Mouse (Mus musculus) stomach, postnatal 0 days (tissue): ENCODE results near the gene Noa1.

Experiments
- CTCF ChIP-seq: IDR thresholded peaks from 2 replicates; pipeline ENCODE4 v1.5.1; 2016; ENCODE audit warnings: antibody characterized with exemption, low read depth, mild to moderate bottlenecking, moderate library complexity
- EP300 ChIP-seq: optimal IDR thresholded peaks from 2 replicates; pipeline ENCODE3; 2016; ENCODE audit warnings: antibody characterized with exemption

DNA sequence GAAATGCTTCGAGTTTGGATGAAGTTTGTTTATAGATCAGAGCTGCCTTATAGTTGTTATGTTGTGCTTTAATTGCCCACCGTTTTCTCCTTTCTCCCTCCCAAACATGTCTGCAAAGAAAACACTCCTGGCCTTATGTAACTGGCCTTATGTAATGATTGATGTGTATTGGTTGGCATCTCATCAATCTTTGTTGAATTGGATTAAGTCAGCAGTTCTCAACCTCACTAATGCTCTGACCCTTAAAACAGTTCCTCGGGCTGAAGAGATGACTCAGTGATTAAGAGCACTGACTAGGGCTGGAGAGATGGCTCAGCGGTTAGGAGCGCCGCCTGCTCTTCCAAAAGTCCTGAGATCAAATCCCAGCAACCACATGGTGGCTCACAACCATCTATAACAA, 5.1 kb upstream of the Noa1 start:
- TF ChIP-seq CTCF (no peak), EP300 (no peak)
